Mouse (Mus musculus) cortical plate, adult 2 months (tissue): ENCODE measurements at regions not wholly inside any gene's neighbourhood (a gene's known extent, or its start where the extent isn't known, plus 50 kb on each side); places are given as distances from the start of the nearest gene placed in this dataset.

ENCODE experiments used
- CTCF ChIP-seq: fragments of 200-500 bp; IDR thresholded peaks from 2 replicates; pipeline ENCODE4 v1.5.1; 2011; ENCODE audit warnings: mild to moderate bottlenecking, control low read depth, low read length; ENCODE audit not compliant: insufficient read depth; ENCODE audit errors: extremely low read depth
- POLR2A ChIP-seq: fragments of 200-500 bp; IDR thresholded peaks from 2 replicates; pipeline ENCODE4 v1.6.1; 2011; ENCODE audit warnings: mild to moderate bottlenecking, low read length, control low read depth; ENCODE audit not compliant: insufficient read depth; ENCODE audit errors: extremely low read depth

DNA sequence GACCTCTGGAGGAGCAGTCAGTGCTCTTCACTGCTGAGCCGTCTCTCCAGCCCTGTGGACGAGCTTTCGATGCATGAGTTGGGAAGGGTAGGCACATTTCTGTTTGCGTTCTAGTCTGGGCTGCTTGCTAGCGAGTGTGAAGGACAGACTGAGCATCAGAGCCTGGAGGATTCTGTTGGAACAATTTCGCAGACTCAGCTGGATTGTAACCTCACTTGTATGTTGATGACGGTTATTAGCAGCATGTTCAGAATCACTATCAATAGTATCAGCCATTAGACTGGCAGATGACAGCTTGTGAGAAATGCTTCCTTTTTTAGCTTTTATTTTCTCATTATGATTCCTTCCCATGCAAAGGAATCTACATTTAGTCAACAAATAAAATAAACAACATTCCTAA is 923.5 kb upstream of the Car8 start:
- TF ChIP-seq POLR2A (no peak), CTCF (no peak)
